In genomic region chr2:93954781-93955578, GRCm38 (mm10) we compare ENCODE assay signal across 8 mouse cellular contexts. TPM values are rescaled to one million over a fixed set of nuclear protein-coding genes. Genes with fewer than 3 reads are reported as not detected.
DNase-seq lines count a peak whose midpoint lies in the region; ATAC-seq lines count a peak whose summit lies in the region.

No protein-coding gene starts in this region.

- no peaks in the 10 kb centered on the region for H3K9me3 ChIP-seq in forebrain, embryonic 13.5 days (replicated peaks)
- no peaks in the 10 kb centered on the region; the same call in 1 of the 2 replicates for H3K9me3 ChIP-seq in limb, embryonic 11.5 days (ENCODE audit: control insufficient read depth, low read length)
- H3K9me3 ChIP-seq in neural tube, embryonic 13.5 days, result no peaks in the 10 kb centered on the region

- 2% methylated on average over 32 of the region's 32 CpGs for WGBS in forebrain, embryonic 13.5 days
- WGBS in limb, embryonic 11.5 days, result 1% methylated on average over 32 of the region's 32 CpGs
- WGBS in neural tube, embryonic 13.5 days, result under 1% methylated on average over 31 of the region's 32 CpGs

- ATAC-seq in forebrain, embryonic 13.5 days, result no peak
- no peak for ATAC-seq in limb, embryonic 11.5 days (ENCODE audit: insufficient number of reproducible peaks, low FRiP score, low TSS enrichment, low read depth)
- no peak for ATAC-seq in neural tube, embryonic 13.5 days (ENCODE audit: low read depth)

- peaks cover 40% of the 10 kb centered on the region for H3K4me1 ChIP-seq in forebrain, embryonic 13.5 days
- H3K4me1 ChIP-seq in limb, embryonic 11.5 days (ENCODE audit: control insufficient read depth, insufficient read depth, low read length), result peaks cover 14% of the 10 kb centered on the region
- peaks cover 44% of the 10 kb centered on the region for H3K4me1 ChIP-seq in neural tube, embryonic 13.5 days (replicated peaks)

- no peaks in the 10 kb centered on the region for H3K36me3 ChIP-seq in forebrain, embryonic 13.5 days (ENCODE audit: poor library complexity, severe bottlenecking)
- no peaks in the 10 kb centered on the region for H3K36me3 ChIP-seq in limb, embryonic 11.5 days (ENCODE audit: control insufficient read depth, insufficient read depth, low read length)
- H3K36me3 ChIP-seq in neural tube, embryonic 13.5 days, result no peaks in the 10 kb centered on the region

- H3K4me3 ChIP-seq in forebrain, embryonic 13.5 days, result peak overlapping the region; percentile 72
- H3K4me3 ChIP-seq in limb, embryonic 11.5 days (ENCODE audit: low read depth, low read length), result peak overlapping the region; percentile 46
- peak overlapping the region; percentile 68 for H3K4me3 ChIP-seq in neural tube, embryonic 13.5 days

- DNase-seq in layer of hippocampus, adult 9-11 months, result peak; percentile 62
- DNase-seq in layer of hippocampus, adult 9-10 months (ENCODE audit: low spot score), result no peak
- DNase-seq in cerebellum, adult 18-20 months, result peak; percentile 66 to 69
- peak; percentile 39 for DNase-seq in limb, embryonic 11.5 days (ENCODE audit: low spot score)
- DNase-seq in natural killer cell, adult 2 months (ENCODE audit: low spot score in 2 of 2), result no peak
- DNase-seq in thymus, postnatal 10 days (ENCODE audit: low spot score in 2 of 2), result no peak

- 0 out of 2 replicates have a peak, but pooled peaks cover 3% of the 10 kb centered on the region for H3K27me3 ChIP-seq in forebrain, embryonic 13.5 days
- H3K27me3 ChIP-seq in limb, embryonic 11.5 days (ENCODE audit: control insufficient read depth, insufficient read depth, low read length), result peaks cover 51% of the 10 kb centered on the region
- H3K27me3 ChIP-seq in neural tube, embryonic 13.5 days, result peaks cover 57% of the 10 kb centered on the region

- H3K9ac ChIP-seq in forebrain, embryonic 13.5 days, result peak overlapping the region; percentile 98
- no peak overlapping the region for H3K9ac ChIP-seq in limb, embryonic 11.5 days (ENCODE audit: low read length)
- peak overlapping the region; percentile 89 for H3K9ac ChIP-seq in neural tube, embryonic 13.5 days

- peak overlapping the region; percentile 98 for H3K4me2 ChIP-seq in forebrain, embryonic 13.5 days
- peak overlapping the region; percentile 97 for H3K4me2 ChIP-seq in limb, embryonic 11.5 days (ENCODE audit: low read depth, severe bottlenecking)
- H3K4me2 ChIP-seq in neural tube, embryonic 13.5 days, result peak overlapping the region; percentile 93

- peak overlapping the region; percentile 97 for H3K27ac ChIP-seq in forebrain, embryonic 13.5 days
- no peak overlapping the region for H3K27ac ChIP-seq in limb, embryonic 11.5 days (replicated peaks; ENCODE audit: low read depth, low read length)
- H3K27ac ChIP-seq in neural tube, embryonic 13.5 days (replicated peaks), result peak overlapping the region; percentile 85; the same call in 1 of the 2 replicates

RNA-seq across cellular contexts. Expression of gene Gm13889, which starts 2.0 kb away (rescaled TPM):
- polyA plus RNA-seq in forebrain, embryonic 13.5 days (2015; fragmentation: Nextera tagmentation; extraction: Ambion mirVana), result 17.7 and 22.3 TPM in 2 replicates
- polyA plus RNA-seq in limb, embryonic 11.5 days (2014; fragmentation: Nextera tagmentation; extraction: Ambion mirVana), result 0.67 and 1.1 TPM in 2 replicates
- polyA plus RNA-seq in neural tube, embryonic 13.5 days (2015; fragmentation: Nextera tagmentation; extraction: Ambion mirVana), result 10.7 and 11.0 TPM in 2 replicates

RNA-seq across cellular contexts. Expression of gene Gm27027, which starts 41.2 kb away (rescaled TPM):
- polyA plus RNA-seq in forebrain, embryonic 13.5 days (2015; fragmentation: Nextera tagmentation; extraction: Ambion mirVana), result not detected in 2 replicates
- not detected in 2 replicates for polyA plus RNA-seq in limb, embryonic 11.5 days (2014; fragmentation: Nextera tagmentation; extraction: Ambion mirVana)
- not detected in 2 replicates for polyA plus RNA-seq in neural tube, embryonic 13.5 days (2015; fragmentation: Nextera tagmentation; extraction: Ambion mirVana)

RNA-seq across cellular contexts. Expression of gene Alkbh3, which starts 55.6 kb away (rescaled TPM):
- polyA plus RNA-seq in forebrain, embryonic 13.5 days (2015; fragmentation: Nextera tagmentation; extraction: Ambion mirVana), result 51.8 and 53.2 TPM in 2 replicates
- polyA plus RNA-seq in limb, embryonic 11.5 days (2014; fragmentation: Nextera tagmentation; extraction: Ambion mirVana), result 58.2 and 63.1 TPM in 2 replicates
- 43.4 and 43.8 TPM in 2 replicates for polyA plus RNA-seq in neural tube, embryonic 13.5 days (2015; fragmentation: Nextera tagmentation; extraction: Ambion mirVana)

Comparison
In these comparisons a context has a peak if more than half of its experiments do, and no peak if none do; other contexts are left out.
1. DNase-seq: peak in layer of hippocampus, adult 9-11 months (single experiment), cerebellum, adult 18-20 months (2 of 2) and limb, embryonic 11.5 days (single experiment); none in layer of hippocampus, adult 9-10 months (single experiment), natural killer cell, adult 2 months (0 of 2) and thymus, postnatal 10 days (0 of 2).
2. Peak in every context shown above with its lines, with median percentiles within 50 percentile points of each other: H3K4me2 ChIP-seq and H3K4me3 ChIP-seq.